Mouse (Mus musculus) lung, postnatal 4 days (tissue): ENCODE results near the gene Lce1b.

ENCODE experiments used
- DNase-seq, 2 experiments: peaks; one replicate each; pipeline ENCODE4 v3.0.0; 2021

Lce1b gene

GRCm38 (mm10) chr3:92656826-92657225, at the start of gene Lce1b:
Lce1b (minus strand) TSS chr3:92656926.
- no peak for DNase-seq

GRCm38 (mm10) chr3:92694613-92695012, 37.9 kb upstream of the Lce1b start:
- no peak for DNase-seq

- DNase-seq = no peak
Measured at GRCm38 (mm10) chr3:92691688-92692087, 35.0 kb upstream of the Lce1b start.

GRCm38 (mm10) chr3:92689154-92689553, 32.4 kb upstream of the Lce1b start:
- DNase-seq = peak; percentile 23 to 40

GRCm38 (mm10) chr3:92687110-92687509, 30.4 kb upstream of the Lce1b start, which contains the start of gene Lce1d:
Lce1d (minus strand) TSS chr3:92687210.
- no peak for DNase-seq

- no peak for DNase-seq
Measured at GRCm38 (mm10) chr3:92678947-92679346, 22.2 kb upstream of the Lce1b start, which contains the start of gene Lce1c. Lce1c (plus strand) TSS chr3:92679247.

- no peak for DNase-seq
Measured at GRCm38 (mm10) chr3:92670215-92670614, 13.5 kb upstream of the Lce1b start, which contains the start of gene Lce1a2. Lce1a2 (minus strand) TSS chr3:92670315.

- DNase-seq = no peak
Measured at GRCm38 (mm10) chr3:92648207-92648606, 8.5 kb downstream of the Lce1b start, which contains the start of gene Lce1a1. Lce1a1 (minus strand) TSS chr3:92648307.

- no peak for DNase-seq
Measured at GRCm38 (mm10) chr3:92639854-92640253, 16.9 kb downstream of the Lce1b start.

GRCm38 (mm10) chr3:92638653-92638991, 18.1 kb downstream of the Lce1b start:
- no peak for DNase-seq

GRCm38 (mm10) chr3:92637745-92638652, 18.7 kb downstream of the Lce1b start:
- no peak for DNase-seq

GRCm38 (mm10) chr3:92621560-92621959, 35.2 kb downstream of the Lce1b start, which contains the start of gene Lce6a:
Lce6a (minus strand) TSS chr3:92621660.
- DNase-seq = no peak

GRCm38 (mm10) chr3:92609804-92610203, 46.9 kb downstream of the Lce1b start:
- DNase-seq = no peak

GRCm38 (mm10) chr3:92607392-92607791, 49.3 kb downstream of the Lce1b start, which contains the start of gene 2210017I01Rik:
2210017I01Rik (minus strand) TSS chr3:92607492.
- no peak for DNase-seq
